Mouse (Mus musculus) heart, postnatal 25 days (tissue): Measurements from ENCODE around the gene Miga1. TPM values are rescaled to one million over a fixed set of nuclear protein-coding genes. Genes with fewer than 3 reads are reported as not detected.

ENCODE experiments used
- DNase-seq: peaks from one replicate; pipeline ENCODE4 v3.0.0; 2022; ENCODE audit warnings: low spot score
- intact Hi-C: fragments of 180-260 bp; cut with DNase I; formaldehyde crosslinking; loops from one replicate; pipeline ENCODE4 v1.15.1; 2025
- total RNA-seq, 2 experiments: library from RNA; stranded (reverse); gene quantifications; 2 replicates each; pipeline ENCODE4 v1.2.3; 2021

Gene Miga1
- total RNA-seq, 2 experiments from 2014 or later: 9.6 to 10.3 TPM

DNA sequence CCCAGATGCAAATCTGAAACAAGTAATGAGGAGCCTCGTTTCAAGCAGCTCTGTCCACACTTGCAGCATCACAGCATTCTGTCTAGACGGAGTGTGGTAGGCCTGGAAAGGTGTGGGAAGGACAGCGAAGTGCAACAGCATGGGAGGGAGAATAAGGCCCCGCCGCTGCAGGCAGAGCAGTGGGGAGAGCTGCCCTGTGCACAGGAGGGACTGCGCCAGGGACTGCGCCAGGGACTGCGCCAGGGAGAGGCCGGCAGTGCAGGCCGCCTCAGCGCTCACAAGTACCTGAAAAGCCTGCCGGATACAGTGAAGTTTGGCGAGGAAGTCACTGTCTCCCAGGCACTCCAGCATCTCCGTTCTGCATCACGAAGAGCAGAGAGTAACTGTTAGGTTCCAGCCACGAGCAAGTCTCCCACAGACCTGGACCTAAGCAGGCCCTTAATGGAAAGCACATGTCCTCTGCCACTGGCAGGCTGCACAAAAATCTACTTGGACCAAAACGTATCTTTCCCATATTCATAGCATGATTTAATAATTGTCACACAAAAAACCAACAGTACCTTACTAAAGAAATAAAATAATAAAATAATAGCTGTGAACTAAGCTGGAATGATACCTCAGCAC is 49.9 kb downstream of the Miga1 start:
- intact Hi-C loops: no loop called here

DNA sequence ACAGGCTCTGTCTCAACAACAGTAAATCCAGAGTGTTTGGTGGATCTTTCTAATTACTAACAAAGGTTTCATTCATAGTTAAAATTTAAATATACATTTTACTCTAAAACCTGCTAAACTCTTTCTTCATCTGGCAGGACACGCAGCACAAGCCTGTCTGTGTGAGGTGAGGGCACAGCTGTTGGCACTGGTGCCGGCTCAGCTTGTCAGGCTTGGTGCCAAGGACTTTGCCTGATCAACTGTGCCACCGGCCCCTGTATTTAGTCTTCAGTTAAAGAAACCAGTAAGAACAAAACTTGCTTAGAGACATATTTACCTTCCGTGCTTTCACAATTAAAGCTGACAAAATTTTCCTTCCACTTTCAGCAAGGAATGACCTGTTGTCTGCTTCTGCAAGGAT is 51.5 kb downstream of the Miga1 start:
- intact Hi-C loops: no loop called here
- DNase-seq: no peak

More for the DNA sequence above, 49.9 kb downstream of the Miga1 start:
- DNase-seq: no peak

DNA sequence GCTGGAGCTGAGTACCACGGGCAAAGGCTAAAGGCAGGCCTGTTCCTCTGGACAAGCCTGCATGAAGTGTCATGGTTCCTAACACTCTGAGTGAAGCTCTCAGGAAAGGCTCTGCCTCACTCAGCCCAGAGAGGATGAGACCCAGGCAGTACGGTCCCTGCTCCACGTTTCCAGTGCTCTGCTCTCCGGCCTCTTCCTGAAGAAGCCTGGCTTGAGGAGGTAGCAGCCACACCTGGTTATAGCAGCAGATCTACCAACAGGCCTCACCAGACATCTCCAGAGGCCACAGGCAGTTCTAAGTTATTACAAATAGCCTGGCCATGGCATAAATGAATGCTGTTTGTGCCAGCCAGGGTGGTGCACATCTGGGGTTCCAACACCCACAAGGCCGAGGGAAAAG is 51.9 kb downstream of the Miga1 start:
- DNase-seq: no peak
- intact Hi-C loops: no loop called here

DNA sequence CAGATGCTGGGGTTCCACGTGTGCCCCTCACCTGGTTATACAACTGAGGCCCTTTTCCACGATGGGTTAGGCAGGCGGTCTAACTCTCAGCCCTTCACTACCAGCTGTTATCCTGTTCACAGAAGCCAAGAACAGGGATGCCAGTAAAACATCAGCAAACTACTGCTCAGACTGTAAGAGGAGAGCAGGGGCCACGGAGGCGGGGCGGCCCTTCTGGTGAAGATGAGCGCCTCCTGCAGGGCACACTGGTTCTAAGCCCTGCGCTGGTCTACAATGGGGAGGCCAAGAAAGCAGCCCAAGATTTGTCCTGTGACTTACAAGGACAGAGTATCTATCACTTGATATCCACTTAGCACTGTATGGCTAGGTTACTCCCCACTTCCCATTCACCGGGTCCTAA is 52.4 kb downstream of the Miga1 start:
- intact Hi-C loops: no loop called here
- DNase-seq: no peak

DNA sequence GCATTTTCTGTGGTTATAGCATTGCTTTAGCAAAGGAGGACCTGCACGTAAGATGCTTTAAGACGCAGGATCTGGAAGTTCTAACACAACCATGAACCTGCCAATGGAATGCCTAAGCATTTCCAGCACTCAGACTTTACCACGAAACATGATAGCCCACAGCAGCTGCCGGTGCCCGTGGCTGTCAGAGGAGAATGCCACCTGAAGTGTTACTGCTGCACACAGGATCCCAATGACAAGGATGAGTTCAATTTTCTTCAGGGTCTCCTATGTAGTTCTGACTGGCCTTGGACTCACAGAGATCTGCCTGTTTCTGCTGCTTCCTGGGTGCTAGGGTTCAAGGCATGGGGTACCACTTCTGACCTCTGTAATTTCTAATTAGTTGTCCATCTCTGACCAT is 55.4 kb downstream of the Miga1 start:
- no peak for DNase-seq
- intact Hi-C loops: no loop called here

DNA sequence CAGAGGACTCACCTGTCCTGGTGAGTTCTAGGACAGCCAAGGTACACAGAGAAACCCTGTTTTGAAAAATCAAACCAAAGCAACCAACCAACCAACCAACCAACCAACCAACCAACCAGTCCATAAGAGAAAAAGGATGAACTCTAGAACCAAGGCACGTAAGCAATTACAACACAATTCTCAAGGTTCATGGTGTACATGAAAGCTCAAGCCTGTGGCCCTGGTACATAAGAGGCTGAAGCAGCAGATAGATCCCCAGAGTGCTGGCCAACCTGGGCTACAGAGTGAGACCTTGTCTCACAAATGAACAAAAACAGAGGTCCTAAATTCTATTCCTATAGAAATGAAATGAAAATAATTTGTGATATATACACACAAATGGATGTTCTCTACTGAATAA is 55.9 kb downstream of the Miga1 start:
- DNase-seq: no peak
- intact Hi-C loops: no loop called here

DNA sequence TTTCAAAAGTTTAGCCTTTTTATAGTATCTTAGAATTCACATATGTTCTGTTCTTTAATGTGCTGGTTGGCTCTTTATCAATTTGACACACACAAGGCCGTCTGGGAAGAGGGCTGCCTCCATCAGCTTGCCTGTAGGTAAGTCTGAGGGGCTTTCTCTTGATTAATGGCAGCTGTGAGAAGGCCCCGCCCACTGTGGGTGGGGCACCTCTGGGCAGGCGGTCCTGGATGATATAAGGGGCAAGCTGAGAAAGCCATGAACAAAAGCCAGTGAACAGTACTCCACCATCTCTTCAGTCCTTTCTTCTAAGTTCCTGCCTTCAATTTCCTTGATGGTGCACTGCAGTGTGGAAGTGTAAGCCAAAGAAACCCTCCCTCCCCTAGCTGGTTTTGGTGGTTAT is 58.1 kb downstream of the Miga1 start:
- intact Hi-C loops: no loop called here
- no peak for DNase-seq

DNA sequence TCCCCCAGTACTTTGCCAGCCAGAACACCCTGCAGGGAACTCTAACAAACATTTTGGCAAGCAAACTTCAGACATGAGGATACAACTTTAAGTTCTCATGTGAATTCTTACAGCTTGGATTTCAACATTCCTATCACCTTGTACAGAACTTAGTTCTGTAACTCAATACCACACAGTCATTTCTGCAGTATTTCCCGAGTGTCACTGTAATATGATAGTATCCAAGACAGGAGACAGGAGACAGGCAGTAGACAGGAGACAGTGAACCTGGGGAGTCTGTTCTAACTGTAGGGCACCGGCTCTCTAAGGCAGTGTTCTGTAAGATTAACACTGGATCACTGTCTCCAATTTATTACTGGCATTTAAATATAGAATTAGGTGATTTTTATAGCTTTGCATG is 61.8 kb downstream of the Miga1 start:
- DNase-seq: no peak
- intact Hi-C loops: no loop called here

DNA sequence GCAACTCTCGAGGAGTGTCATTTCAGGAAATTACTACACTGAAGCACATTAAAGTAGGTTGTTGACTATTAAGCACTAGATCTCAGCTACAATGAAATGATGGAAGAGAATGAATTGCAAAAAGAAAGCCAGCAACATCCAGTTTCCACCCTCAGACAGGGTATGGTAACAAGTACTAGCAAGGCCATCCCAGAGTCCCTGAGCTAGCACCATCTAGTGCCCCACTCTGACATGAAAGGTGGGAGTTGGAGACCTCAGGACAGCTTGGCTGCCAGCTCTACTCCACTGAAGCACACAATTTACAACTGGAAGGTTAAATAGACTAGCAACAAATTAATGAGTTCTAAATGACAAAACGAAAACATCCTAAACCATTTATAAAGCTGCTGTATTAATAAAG is 62.3 kb downstream of the Miga1 start:
- intact Hi-C loops: no loop called here
- DNase-seq: no peak

DNA sequence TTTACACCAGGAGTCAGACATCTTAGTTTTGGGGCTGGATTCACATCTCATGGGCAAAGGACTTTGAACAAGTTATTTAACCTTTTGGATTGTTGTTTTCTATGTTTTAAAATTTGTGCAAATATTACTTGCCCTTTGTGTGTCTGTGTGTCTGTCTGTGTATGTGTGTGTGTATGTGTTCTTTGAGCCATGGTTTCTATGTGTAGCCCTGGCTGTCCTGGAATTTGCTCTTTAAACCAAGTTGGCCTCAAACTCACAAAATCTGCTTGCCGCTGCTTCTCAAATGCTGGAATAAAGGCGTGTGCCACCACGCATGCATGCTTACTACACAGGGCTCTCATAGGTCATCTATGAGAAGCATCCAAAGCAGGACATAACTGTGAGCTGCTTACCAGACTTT is 63.3 kb downstream of the Miga1 start:
- intact Hi-C loops: no loop called here
- DNase-seq: no peak

DNA sequence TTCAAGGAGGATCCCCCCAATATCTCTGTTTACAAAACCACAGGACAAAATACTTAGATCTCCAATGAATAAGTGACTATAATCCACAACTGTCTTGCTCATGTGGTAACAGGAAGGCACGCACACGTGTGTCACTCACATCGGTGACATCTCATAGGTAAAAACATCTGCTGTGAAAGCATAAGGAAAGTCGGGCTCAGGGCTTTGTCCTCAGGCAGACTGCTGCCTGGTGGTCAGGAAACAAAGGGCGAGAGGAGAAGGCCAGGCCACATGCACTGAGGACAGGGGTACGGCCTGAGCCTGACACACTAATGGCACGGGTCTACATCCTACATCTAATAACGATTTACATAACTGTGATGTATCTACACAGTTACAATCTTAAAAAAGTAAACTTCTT is 65.2 kb downstream of the Miga1 start:
- DNase-seq: no peak
- intact Hi-C loops: no loop called here

DNA sequence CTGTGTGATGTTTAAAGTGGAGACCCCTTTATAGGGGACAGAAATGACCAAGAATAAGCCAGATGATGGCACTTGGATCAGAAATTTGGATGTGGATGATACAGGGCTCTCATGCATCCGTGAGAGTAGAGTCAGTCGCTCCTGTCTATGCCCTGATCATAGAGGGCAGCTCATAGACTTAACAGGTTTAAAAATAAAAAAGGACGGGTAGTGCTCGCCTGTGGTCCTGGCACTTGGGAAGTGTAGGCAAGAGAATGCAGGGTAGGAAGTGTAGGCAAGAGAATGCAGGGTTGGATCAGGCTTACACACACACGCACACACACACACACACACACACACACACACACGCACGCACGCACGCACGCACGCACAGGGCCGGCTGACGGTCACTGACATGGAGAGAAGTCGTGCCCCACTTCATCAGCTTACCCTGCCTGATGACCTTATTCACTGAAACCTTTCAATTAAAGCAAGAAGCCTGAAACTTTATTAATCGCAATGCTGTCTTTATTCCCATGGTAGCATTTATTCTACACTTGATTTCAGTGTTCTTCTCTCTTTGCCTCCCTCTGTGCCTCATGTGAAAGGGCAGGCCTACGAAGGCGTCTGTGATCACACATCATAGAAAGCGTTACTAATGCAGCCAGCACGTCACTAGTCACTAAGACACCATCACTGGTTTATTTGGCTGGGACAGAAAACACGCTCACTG is 67.1 kb downstream of the Miga1 start:
- intact Hi-C loops: no loop called here
- DNase-seq: no peak

DNA sequence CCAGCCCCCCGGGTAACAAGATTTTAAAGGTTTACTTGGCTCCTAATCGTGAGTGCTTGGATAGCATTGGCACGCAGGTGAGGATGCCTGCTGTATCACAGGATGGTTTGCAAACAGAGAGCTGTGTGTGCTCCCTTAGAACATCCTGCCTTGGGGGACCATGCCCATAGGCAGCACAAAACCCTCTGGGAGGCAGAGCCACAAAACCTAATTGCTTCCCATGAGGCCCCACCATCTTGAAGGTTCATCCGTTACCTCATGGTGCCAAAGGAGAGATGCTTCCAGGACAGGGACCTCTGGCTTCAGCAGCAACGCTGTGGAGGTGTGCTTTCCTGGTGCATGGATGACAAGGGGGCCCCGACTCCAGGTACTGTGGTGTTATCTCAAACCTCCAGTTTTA is 68.3 kb downstream of the Miga1 start:
- DNase-seq: no peak
- intact Hi-C loops: no loop called here

DNA sequence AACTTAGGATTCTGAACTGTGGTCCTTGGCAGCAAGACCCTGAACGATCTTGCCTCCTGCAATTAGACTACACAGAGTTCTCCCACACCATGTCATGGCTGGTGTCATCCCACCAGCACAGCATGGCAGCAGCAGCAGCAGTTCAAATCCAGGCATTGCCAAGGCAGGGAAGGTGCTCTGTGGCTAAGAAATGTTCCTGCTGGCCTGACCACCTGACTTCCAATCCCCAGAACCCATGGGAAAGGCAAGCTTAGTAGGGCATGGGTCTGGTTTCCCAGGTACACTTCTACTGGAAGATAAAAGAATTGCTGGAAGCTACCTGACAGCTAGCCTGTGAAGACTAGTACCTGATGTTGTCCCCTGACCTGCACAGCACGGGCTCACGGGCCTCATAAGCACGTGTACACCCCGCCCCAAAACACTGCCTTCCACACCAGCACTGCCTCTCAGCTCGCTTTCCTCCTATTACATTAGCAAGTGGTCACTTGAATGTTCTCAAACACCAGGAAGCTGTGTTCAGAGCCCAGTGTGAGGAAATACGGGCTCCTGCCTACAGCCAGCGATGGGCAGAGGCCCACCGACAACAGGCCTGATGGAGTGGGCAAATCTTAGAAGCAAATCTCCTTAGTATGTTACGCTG is 69.0 kb downstream of the Miga1 start:
- DNase-seq: no peak
- intact Hi-C loops: no loop called here

DNA sequence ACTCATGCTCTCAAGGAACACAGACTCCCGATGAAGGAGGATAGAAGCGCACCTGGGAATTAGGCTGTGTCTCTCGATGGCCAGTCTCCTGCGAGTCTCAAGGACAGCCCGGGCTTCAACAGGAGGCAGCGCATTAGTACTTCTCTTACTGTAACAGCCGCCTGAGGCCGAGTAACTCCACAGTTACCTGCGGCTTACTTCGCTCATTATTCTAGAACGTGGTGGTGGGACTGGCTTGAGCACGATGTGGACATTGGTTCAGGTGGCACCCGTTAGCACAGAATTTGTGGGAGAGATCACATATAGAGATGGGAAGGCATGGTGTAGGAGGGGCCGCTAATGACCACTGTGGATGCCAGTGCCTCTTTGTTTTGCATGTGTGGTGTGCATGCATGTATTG is 72.1 kb downstream of the Miga1 start:
- intact Hi-C loops: loop anchor here (10.0 kb wide), 1 partner anchor 487 kb away; no protein-coding TSS in a partner anchor
- no peak for DNase-seq

DNA sequence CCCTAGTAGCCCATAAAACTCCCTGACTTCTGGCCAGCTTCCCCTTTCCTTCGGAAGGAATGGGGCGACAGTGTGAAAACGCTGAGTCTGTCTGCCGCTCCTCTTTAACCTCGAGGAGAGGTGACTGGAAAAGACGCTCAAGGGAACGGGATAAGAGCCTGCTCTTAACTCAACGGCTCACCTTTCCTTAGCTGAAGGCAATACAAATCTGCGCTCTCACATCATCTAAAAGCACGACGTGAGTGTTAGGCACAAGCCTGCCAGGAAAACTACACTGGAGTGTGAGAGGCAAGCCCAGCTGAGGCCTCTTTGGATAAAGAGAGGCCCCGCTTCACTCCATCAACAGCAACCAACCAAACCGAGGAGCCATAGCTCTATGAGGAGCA is 74.2 kb downstream of the Miga1 start, which contains the start of gene Nexn:
Gene Nexn, minus strand, starts transcription at position 315 of the 386 bp plus-strand sequence.
- intact Hi-C loops: loop anchor here (10.0 kb wide), 1 partner anchor 489 kb away; no protein-coding TSS in a partner anchor

DNA sequence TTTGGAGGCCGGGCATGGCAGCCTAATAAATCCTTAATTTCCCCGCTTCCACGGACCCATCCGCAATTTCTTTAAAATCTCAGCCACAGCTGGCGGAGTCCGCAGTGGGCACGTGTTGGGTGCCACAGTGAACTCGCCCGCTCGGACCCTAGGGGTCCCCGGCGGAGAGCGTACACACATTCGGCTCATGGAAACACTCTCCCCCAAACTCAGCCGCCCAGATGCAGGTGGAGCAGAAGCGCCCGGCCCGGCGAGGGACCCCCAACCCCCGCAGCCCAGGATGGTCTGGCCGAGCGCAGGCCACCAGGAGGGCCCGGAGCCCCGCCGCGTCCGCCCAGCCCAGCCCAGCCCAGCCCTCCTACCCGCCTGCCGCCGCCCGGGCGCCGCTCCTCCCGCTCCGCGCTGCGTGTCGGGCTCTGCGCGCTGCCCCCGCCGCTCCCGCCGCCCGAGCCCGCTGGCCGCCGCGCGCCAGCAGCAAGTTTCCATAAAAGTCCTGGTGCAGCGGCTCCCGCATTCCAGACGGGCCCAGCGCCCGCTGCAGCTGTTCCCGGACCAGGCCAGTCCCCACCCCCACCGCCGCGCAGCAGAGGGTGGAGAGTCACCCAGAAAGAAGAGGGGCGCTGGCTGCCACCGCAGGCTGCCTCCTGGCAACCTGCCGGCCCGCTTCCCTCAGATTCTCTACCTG is 74.7 kb downstream of the Miga1 start:
- DNase-seq: peak; percentile 75
- intact Hi-C loops: loop anchor here (2.0 to 10.0 kb wide), 2 partner anchors 39 to 489 kb away; no protein-coding TSS in a partner anchor

More for the DNA sequence above, 74.2 kb downstream of the Miga1 start, which contains the start of gene Nexn:
- no peak for DNase-seq

DNA sequence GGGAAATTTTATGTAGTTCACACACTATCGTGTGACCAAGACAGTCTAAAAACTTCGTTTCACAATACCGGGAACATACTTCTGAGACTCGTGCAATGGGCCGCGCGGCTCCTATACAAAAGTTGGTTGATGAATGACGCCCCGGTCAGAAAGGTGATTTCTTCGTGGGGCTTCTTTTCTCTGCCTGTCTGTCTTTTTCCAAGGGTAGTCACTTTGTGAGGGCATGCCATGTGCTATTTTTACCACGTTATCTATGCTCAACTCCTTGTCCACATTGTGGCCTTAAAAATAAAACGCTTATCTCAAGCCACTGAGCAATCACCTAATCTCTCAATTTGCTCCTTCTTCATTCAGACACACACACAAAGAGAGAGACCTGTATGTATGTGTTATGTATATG is 75.4 kb downstream of the Miga1 start:
- intact Hi-C loops: loop anchor here (2.0 to 10.0 kb wide), 3 partner anchors 40 to 490 kb away; partner anchors contain the start of gene Zzz3
- no peak for DNase-seq

DNA sequence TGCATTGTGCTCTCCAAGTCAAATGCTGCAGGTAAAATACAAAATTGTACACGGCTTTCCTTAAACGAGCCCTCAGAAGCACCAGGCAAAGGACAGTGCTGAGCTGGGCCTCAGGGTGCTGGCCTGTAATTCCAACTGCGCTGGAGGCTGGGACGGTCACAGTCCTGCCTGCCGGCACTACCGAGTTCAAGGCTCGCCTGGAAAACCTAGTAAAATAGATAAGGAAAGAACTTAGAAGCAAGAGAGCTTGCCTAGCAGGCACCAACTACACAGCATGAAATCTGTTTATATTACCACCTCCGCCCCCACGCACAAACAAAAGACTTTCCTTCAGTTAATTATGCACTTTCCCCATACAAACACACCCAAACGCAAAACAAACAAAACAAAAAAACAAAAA is 75.8 kb downstream of the Miga1 start:
- no peak for DNase-seq

DNA sequence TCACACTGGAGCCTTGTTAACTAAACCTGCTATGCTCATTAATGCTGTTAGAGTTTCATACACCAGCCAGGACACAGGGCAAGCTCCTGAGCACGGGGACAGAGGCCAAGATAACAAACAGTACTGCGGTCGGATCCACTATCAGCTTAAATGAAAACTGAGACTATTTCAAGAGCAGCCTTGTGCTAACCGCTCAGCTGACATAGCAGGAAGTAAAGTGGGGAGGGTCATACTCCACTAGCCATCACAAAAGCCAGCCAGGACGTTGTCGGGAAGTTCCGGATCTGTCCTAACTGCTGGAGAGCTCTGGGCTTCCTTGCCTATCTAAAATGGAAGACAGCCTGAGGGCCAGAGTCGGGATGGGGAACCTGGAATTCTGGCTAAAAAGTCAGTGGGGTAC is 78.3 kb downstream of the Miga1 start:
- DNase-seq: no peak
- intact Hi-C loops: loop anchor here (5.0 to 10.0 kb wide), 2 partner anchors 135 to 493 kb away; partner anchors contain the start of gene Zzz3

More for the DNA sequence above, 75.8 kb downstream of the Miga1 start:
- intact Hi-C loops: loop anchor here (2.0 to 10.0 kb wide), 3 partner anchors 40 to 490 kb away; partner anchors contain the start of gene Zzz3
